Mouse (Mus musculus) retina, adult 2 months (tissue): ENCODE measurements around the gene Mbtps2.
A peak's percentile ranks its signal among the peaks of the same experiment; 100 is the strongest.

ENCODE experiments used
- DNase-seq: peaks from one replicate; pipeline ENCODE4 v3.0.0-alpha.2; 2012; ENCODE audit warnings: low read depth, low spot score

The Mbtps2 gene

DNA sequence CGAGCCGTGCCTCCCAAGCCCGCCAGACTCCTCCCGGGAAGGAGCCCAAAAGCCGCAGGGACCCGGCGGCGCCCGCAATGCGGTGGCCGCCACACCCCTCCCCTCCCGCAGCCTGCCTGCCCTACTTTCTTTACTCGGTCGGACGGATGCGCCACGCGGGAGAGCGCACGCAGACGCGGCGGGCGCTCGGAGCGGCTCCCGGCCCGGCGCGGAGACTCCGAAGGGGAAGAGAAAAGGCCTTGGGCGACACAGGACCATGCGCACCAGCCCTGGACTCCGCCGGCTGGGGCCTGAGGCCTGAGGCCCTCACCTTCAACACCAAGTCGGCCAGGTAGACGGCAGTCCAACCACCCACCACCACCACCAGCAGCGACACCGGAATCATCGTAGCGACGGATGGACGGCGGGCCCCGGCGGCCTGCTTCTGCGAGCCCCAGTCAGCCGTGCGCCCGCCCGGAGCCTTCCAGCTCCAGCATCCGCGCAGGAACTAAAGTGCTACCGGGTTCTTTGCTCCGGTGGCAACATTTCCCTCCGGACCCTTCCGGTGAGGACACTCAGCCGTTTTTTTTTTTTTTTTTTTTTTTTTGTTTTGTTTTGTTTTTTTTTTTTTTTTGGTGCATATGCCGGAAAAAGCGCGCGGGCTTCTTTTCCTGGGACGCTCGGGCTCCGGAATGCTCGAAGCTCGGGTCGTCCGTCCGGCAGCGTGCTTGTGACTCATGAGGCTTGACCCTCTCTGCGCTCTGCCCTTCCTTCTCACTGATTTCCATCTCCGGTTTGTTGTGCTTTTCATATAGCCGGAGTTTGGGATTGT is at the start of gene Mbtps2:
Gene Mbtps2, minus strand, starts transcription at position 530 of the 811 bp plus-strand sequence.
- DNase-seq: peak; percentile 26

DNA sequence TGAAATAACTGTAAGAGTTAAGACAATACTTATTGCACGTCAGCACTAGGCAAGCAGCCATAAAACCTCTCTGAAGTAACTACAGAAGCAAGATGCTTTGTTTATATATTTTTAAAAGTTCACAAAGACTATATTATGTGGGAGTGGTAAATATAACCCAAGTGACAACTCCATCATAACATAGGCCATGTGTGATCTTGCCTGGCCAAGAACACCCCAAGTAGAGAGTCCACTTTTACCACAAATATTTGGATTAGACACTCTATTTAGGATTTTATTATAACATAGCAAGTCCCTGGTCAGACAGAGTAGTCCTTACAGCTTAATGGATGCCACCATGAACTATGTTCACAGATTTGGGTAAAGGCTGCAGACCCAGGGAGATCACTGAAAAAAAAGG is 47.9 kb upstream of the Mbtps2 start:
- DNase-seq: no peak

DNA sequence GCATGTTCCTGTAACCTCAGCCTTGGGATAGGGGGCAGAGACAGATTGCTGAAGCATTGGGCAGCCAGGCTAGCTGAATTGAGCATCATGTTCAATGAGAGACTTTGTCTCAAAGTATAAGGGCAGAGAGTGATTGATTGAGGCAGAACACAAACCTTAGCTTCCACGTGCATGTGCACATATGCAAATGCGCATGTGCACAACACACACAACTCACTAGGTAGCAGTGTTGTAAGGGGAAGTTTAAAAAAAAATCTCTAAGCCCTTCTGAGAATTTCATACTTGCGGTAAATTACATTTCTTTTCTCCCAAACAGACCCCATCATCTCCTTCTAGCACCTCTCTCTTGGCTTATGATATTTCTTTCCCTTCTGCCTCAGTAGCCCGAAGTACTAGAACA is 46.2 kb upstream of the Mbtps2 start:
- no peak for DNase-seq

DNA sequence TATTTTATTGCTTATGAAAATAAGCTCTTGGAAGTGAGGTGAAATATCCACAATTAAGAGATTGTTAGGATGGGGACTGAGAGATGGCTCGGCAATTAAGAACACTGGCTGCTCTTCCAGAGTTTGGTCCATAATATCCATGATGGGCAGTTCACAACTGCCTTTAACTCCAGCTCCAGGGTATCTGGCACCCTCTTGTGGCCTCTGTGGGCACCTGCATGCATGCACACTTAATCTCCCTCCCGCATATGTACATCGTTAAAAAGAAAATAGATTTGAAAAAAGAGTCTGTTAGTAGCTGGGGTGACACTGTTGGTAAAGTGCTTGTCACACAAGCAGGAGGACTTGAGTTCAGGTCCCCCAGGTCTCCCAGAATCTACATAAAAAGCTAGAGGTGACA is 45.8 kb upstream of the Mbtps2 start:
- peak; percentile 8 for DNase-seq

DNA sequence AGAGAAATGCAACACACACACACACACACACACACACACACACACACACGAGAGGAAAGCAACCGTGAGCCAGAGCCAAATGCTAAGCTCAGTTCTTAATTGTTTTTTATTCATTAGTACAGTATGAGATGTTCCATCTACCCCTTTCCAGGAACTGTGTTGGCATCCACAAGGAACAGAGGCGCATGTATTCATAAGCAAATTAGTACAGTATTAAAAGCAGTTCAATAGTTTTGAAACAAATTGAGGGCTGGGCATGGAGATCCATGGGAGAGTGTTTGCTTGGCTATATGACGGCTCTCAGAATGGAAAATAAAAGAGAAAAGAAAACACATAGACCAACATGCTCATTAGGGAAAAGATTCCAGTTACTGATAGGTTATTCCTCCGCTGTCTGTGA is 44.3 kb upstream of the Mbtps2 start:
- no peak for DNase-seq

DNA sequence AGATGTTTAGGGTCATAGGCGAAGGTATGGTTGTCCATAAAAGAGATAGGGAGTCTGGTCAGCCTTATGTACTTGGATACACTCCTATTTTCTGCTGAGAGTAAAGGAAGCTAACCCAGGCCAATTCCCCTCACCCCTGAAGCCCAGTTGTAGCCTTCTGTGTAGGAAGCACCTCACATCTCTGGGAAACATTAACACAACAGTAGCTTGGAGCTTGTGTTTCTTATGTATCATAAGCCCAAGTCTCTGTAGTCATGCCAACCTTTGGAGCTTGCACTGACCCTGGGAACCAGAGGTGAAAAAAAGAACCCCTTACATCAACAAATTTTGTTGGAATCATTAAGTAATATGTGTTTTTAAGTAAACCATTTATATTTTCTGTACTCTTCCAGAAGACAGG is 38.7 kb upstream of the Mbtps2 start:
- no peak for DNase-seq

DNA sequence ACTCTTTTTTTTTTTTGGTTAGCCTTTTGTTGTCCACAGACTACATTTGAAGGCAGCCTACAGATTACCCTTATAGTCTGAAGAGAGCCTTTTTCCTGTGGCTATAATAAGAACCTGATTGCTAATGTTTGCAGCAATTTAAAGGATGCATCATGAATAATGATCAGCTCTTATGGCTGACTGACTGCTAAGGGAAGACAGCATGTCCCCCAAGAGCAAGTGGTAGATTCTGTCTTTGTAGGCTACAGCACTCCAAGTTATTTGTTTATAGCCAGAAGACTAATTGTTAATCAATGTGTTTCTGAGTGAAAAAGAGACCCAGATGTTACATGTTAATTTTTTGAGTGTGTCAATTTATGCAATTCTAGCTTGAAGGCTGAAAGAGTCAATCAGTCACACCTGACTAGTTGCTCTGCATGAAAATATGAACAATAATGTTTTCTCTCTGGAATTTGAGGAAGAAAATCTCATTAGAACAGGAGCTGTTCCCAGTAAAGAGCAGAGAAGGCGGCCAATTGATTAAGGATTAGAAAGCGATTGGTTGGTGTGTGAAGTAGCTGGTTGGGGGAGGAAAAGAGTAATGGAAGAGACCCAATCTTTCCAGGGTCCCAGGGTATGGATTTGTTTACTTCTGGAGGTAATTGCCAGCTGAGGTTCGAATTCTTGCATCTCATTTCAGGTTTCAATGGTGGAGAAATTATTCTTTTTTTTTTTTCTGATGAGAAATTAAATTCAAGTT is 35.3 kb upstream of the Mbtps2 start:
- no peak for DNase-seq

DNA sequence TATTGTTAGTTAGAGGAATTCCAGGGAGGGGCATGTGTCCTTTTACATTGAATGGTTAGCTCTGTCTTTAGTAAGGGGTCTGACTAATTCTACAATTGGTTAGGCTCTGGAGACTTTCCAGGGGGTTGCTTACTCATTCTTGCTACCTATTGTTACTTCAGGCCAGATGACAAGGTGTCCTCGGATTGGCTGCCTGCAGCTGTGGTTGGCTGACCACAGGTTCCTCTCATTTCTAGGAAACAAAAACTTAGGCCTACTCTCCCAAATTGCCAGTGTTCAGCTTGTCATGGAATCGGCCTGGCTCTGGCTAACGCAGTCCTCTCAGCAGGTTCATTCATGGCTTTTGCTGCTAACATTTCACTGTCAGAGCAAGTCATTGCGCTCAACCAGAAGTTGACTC is 31.8 kb upstream of the Mbtps2 start:
- no peak for DNase-seq

DNA sequence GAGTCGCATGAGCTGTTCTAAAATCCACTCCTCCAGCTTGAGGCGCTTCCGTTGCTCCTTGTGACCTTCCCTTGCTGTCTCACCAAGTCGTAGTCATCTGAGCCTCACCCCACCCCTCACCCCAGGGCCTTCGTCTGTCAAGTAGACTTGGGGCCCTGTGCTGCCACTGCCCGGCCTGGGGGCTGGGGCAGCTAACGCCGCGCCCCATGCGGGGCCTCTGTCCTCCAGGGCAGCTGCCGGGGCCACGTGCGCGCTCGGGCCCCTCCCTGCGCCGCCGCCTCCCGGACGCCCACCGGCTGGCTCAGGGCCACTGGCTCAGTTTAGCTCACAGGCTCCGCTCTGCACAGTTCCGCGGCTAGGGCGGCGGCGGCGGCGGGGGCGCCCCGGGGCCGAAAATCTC is 14.4 kb upstream of the Mbtps2 start:
- no peak for DNase-seq

DNA sequence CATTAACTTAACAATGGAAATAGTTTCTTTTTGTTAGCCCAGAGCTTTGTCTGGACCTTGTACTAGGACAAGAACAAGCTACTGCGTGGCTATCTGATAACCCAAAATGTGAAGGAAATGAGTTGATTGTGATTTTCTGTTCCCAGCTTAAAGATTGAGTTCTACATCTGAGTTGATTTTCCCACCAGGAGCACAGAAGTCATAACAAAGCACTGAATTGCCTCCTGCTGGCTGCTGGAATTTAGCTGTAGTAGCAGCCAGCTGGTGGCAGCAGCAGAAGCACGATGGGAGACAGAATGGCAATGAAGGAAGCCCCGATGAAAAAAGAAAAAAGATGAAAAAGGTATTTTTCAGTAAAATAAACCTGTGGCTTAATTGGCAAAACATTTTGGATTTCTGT is 2.9 kb upstream of the Mbtps2 start:
- no peak for DNase-seq

DNA sequence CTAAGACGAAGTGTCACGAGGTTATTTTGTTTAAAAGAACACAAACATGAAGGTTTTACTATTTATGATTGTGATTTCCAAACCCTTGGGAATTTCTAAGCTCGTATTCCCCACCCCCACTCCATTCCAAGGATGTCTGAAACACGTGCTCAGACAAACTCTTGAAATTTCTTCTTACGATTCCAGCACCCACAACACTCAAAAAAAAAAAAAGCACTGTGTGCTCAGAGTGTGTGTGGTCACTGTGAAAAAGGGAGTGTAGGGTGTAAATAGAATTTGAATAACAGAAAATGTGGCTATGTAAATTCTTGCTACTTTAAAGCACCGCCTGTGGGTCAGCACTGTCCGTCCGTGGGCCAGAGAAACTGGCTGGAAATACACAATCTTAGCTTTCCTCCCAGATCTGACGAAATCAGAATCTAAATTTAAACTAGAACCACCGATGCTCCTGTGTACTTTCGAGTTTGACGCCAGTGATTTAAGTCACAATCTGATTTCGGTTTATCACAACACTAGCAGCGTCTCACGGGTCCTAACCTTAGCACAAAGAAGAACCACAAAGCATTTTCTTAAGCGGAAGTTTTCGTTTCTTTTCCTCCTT is 830 bp downstream of the Mbtps2 start:
- DNase-seq: no peak

DNA sequence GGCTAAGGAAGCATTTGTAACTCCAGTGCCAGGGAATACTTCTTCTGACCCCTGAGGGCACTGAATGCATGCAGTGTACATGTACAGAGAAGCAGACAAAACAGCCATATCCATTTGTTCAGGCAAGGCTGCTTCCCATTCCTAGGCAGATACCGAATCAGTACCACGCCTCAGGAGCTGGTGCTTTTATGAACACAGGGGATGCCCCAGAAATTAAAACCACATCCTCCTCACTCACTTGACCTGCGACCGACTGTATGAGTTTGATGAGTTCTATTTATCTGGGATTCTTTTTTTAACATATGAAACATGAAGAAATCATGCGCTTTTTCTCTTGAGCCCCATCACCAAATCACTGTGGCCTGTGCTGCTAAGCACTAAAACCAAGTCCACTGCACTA is 1.7 kb downstream of the Mbtps2 start:
- DNase-seq: no peak

DNA sequence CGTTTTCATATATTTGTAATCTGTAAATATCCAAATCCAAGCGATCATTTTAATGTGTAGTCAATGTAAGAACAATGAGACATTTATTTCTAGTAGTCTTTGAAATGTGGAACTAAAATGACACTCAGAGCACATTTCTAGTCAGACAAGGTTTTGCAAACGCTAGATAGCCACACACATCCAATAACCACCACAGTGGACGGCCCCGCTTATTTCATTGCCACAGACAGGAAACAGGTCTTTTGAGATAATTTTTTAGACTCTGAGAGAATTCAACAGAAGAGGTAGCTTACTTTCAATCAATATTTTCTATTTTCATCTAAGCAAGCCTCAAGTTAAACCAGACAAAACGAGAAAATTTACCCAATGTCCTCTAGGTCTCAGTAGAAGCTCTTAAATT is 2.6 kb downstream of the Mbtps2 start:
- DNase-seq: no peak

DNA sequence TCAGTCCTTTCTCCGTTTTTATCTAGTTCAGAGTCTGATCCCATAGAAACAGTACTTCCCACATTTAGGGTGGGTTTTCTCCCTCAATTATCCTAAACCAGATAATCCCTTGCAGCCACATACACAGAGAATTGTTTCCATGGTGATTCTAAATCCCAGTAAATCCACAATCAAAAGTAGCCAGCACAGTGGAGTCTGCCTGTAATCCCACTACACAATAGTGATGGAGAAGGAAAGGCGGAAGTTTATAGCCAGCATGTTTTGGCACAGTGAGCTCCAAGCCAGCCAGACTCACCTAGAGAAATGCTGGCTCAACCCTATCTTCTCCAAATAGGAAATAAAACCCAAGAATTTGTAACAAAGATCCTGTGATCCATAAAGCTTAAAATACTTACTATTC is 3.9 kb downstream of the Mbtps2 start:
- DNase-seq: peak; percentile 22

DNA sequence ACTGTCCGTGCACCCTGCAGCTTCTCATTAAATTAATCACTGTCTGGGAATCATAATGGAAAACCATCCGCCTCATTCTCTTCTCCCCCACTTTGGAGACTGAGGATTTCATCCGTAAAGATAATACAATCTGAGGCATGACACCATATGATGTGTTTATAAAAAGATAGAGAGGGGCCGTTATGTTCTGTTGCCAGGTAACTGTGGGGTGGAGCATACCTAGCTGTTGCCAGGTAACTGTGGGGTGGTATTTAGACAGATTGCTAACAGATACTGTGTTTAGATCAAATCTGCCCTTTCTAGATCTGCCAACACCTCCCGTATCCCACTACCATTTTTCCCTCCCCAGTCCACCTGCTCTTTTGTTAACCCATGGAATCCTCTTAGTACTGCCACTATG is 11.5 kb downstream of the Mbtps2 start:
- no peak for DNase-seq

DNA sequence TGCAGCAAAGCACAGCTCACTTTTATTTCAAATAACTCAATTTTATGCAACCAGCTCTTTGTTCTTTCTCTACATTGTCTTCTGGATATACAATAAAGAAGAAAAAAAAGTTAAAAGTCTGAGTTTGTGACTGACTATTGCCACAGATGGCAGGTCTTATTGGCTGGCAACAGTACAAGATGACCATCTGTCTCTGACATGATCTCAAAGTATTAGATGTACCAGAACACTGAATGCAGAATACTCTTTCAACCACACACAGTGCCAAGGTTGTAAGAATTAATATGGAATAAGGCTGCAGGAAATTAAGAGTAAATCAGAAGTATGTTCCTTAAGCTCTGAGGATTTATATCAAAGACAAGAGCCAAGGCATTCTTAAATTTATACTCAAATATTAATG is 12.1 kb downstream of the Mbtps2 start:
- no peak for DNase-seq

DNA sequence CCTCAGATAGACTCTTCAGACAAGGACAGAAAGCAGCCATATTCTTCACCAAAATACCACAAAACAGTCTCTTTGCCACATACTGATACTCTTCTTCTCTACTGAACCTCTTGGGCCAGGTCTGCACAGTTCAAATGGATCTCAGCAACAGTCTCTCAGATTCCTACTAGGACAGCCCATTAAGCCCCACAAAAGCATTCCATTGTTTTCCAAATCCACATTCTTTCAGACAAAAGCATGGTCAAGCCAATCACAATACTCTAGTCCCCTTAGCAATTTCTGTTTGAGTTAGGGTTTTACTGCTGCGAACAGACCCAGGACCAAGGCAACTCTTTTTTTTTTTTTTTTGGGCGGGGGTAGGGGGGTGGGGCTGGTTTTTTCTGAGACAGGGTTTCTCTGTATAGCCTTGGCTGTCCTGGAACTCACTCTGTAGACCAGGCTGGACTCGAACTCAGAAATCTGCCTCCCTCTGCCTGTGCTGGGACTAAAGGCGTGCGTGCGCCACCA is 19.4 kb downstream of the Mbtps2 start:
- DNase-seq: no peak

DNA sequence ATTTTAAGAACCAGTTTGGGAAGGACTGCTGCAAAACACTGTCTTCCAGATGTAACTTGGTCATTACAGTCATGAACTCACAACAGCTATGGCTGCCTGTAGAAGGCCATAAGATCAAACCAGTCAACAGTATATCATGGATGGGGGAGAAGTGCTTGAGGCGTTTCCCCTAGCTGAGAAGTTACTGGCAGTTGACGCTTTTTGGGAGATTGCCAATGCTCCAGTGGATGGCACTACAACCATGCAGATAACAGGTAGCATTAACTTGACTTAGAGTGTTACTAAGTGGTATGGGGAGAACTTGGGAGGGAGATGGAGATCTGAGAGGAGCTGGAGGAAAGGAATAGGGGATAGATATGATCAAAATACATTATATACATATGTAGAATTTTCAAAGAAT is 23.8 kb downstream of the Mbtps2 start:
- DNase-seq: no peak

DNA sequence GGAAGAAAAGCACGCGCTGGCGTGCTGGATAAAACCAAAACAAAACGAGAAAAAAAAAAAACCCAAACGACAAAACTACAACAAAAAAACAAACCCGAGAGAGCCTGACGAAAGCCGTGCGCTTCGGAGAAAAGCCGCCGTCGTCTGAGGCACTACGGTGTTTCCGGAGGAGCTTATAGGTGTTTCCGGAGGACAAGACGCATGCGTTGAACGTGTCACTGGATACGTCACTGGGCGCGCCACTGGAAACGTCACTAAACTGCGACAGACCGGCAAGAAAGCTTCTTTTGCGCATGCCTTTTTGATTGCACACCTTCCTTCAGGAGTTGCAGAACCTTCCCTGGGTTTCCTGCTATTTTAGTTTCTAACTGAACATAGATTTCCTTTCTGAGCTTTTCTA is 29.7 kb downstream of the Mbtps2 start, which contains the start of gene Yy2:
Gene Yy2, minus strand, starts transcription at position 146 of the 400 bp plus-strand sequence.
- no peak for DNase-seq

DNA sequence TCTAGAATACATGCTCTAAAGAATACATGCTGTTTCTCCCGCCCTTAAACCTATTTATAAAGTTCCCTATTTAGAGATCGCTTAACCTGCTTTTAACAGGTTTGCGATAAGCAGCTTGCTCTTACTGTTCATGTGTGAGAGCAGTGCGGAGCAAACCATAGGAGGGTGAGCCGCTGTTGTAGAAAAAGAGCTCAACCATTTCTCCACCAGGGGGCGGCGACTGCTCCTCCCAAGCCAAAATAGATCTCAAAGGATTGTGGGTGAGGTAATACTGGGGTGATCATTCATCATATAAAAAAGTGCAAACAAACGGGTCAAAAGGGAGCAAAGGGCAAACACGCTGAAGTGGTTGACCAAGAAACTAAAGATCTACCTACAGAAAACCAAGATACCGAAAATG is 34.7 kb downstream of the Mbtps2 start:
- DNase-seq: no peak

DNA sequence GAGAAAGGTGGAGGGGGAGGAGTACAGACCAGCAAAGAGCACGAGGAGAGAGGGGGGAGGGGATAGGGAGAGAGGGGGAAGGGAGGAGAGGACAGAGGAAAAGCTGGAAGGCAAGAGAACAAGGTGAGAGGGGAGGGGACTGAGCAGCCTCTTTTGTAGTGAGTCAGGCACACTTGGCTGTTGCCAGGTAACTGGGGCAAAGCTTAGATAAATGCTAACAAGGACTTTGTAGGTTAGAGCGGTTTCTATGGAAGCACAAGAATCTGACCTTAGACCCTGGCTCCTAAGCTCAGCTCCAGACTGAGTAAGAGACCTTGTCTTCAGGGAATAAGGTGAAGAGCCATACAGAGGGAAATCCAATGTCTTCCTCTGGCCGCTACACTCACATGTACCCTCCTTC is 51.4 kb downstream of the Mbtps2 start:
- DNase-seq: no peak

DNA sequence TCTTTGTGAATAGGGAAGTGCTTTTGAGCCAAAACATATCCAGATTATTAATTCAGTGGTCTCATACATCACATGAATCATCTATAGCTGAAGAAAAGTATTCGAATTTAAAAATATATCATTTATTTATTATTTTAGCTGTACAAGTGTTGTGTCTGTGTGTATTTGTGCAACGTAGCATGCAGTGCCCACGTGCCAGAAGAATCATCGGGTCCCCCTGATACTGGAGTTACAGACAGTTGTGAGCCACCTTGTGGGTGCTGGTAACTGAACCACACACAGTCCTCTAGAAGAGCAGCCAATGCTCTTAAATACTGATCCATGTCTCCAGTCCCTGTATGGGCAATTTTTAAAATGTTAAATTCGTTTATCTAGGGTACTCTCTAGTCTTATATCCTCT is 92.1 kb downstream of the Mbtps2 start:
- DNase-seq: no peak

DNA sequence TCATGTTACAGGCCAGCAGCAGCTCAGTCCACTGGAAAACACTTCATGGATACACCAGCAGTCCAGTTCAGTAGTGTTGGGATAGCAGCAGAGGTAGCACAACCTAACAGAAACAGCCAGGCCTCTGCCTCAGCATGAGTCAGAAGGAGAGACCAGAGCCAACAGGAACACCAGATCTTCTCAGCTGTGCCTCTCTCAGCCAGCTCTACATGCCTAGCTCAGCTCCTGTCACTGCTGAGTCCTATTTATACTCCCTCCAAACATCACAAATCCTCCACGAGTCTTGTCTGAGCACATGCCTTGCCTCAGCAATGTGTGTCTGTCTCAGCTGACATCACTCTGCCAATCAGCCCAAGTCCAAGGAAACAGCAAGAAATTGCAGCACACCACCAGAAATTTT is 94.0 kb downstream of the Mbtps2 start:
- no peak for DNase-seq
